Mouse (Mus musculus): ENCODE measurements around the gene Gm17651. TPM values are rescaled to one million over a fixed set of nuclear protein-coding genes. Genes with fewer than 3 reads are reported as not detected.

Gene Gm17651
- total RNA-seq, 4 experiments from 2014 or later, result not detected

GRCm38 (mm10) chr3:97630746-97631145 is 43.7 kb downstream of the Gm17651 start:
- no peak for DNase-seq (ENCODE audit: low spot score in 2 of 2)

GRCm38 (mm10) chr3:97629941-97630340 is 44.6 kb downstream of the Gm17651 start:
- DNase-seq (ENCODE audit: low spot score in 2 of 2), result no peak

GRCm38 (mm10) chr3:97628391-97629001 is 46.0 kb downstream of the Gm17651 start, which contains the start of gene Fmo5:
TSS of gene Fmo5 (plus strand) at chr3:97628804.
- no peak for DNase-seq (ENCODE audit: low spot score in 2 of 2)

DNA sequence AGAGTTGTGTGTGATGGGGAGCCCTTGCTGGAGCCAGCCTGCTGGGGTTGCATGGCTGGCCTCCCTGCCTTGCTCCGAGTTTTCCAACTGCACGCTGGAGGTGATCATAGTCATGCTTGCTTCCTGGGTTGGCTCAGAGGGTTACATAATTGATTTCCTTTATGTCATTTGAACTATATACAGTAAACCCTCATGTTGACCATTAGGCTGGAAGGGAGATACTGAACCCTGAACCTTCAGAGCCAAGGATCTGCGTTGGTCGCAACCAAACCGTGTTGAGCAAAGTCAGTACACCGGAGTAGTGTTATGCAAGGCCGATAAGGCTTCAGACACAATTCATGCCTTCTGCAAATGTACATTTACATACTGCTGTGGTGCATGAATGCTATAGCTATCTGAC is 46.6 kb downstream of the Gm17651 start:
- DNase-seq (ENCODE audit: low spot score in 2 of 2), result no peak

DNA sequence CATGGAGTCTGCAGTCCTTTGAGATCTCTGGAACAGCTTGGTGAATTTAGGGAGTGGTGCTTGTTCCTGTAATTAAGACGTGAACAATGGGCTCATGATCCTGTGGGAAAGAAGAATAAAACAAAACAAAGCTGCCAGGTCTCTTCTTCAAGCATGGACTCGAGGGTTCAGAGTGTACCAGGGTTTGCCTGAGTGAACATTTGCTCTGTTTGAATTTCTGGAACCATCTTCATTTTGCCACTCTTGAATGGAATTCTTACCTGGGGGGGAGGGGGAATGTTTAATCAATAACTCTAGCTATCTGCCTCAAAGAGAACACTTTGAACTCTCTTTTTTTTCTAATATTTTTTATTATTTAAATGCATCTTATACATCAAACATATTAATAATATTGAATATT is 49.9 kb downstream of the Gm17651 start:
- no peak for DNase-seq (ENCODE audit: low spot score in 2 of 2)

Small RNA genes within 50 kb of the gene (microRNA-seq; reads per million reads assigned to microRNA genes)
- 0 reads per million in 2 experiments for gene Mir7225

Other genes with a start within 250 kb of the Gm17651 start
- 10 to 100 TPM in 2 of 4 experiments, 1 to 10 TPM in 2; 9.4 to 12.2 (median 10.5) TPM for gene Chd1l, start 64.5 kb downstream of the Gm17651 start, total RNA-seq (2022)
- gene Fmo5, start 45.9 kb downstream of the Gm17651 start, total RNA-seq (2022), result 1 to 10 TPM; 4.2 to 6.9 (median 5.8) TPM
- gene Prkab2, start 16.5 kb downstream of the Gm17651 start, total RNA-seq (2022), result 10 to 100 TPM; 27.4 to 46.3 (median 35.7) TPM
- gene Pde4dip, start 214.0 kb upstream of the Gm17651 start, total RNA-seq (2022), result 100 to 1,000 TPM; 195 to 235 (median 214) TPM
- gene Sec22b, start 226.5 kb upstream of the Gm17651 start, total RNA-seq (2022), result 10 to 100 TPM; 70.3 to 82.5 (median 74.4) TPM

All from layer of hippocampus, adult 8-10 months (tissue).